In the genomic region with DNA sequence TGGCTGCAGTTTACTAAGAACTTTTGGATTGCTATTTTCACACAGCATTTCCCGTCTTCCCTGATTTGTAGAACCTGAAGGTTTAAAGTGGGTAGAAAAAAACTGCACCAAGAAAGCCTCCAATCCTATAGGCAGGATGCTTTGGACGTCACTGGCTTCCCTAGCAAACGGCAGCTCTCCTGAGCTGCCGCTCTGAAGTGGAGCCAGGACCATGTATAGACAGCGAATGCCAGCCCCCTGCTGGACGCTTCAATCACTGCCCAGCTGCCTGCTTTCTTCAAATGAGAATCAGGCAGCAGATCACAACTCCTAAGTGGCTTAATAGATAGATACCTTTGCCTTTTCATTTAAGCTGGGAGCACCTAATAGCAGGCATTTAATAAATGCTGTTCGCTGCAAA, we compare ENCODE assay signal across 9 mouse cellular contexts. TPM values are rescaled to one million over a fixed set of nuclear protein-coding genes. Genes with fewer than 3 reads are reported as not detected.
DNase-seq lines count a peak whose midpoint lies in the region; ATAC-seq and TF ChIP-seq lines count a peak whose summit lies in the region.
"Had no signal": no experiment of that assay in that cellular context is flagged by ENCODE, and none has a peak within 500 bp of the region (broad histone marks: within the 10 kb centered on the region; RNA-seq: fewer than 3 reads in every experiment).

A gene (minus strand): TSS at position 12 of the 400 bp plus-strand sequence.

- WGBS in embryonic facial prominence, embryonic 11.5 days, result 13% methylated on average over 7 of the region's 7 CpGs
- 21% methylated on average over 7 of the region's 7 CpGs for WGBS in hindbrain, embryonic 14.5 days
- WGBS in lung, embryonic 16.5 days, result 19% methylated on average over 7 of the region's 7 CpGs

- no peaks in the 10 kb centered on the region for H3K9me3 ChIP-seq in ES-Bruce4 (replicated peaks; ENCODE audit: control insufficient read depth, insufficient read depth, low read length, poor library complexity, severe bottlenecking)
- H3K9me3 ChIP-seq in embryonic facial prominence, embryonic 11.5 days (replicated peaks; ENCODE audit: control insufficient read depth, low read length), result no peaks in the 10 kb centered on the region
- H3K9me3 ChIP-seq in hindbrain, embryonic 14.5 days (ENCODE audit: control insufficient read depth, low read length), result no peaks in the 10 kb centered on the region
- H3K9me3 ChIP-seq in lung, embryonic 16.5 days (ENCODE audit: control insufficient read depth, low read length), result no peaks in the 10 kb centered on the region

- H3K4me1 ChIP-seq in ES-Bruce4 (ENCODE audit: control insufficient read depth, insufficient read depth, low read length), result no peaks in the 10 kb centered on the region
- no peaks in the 10 kb centered on the region for H3K4me1 ChIP-seq in embryonic facial prominence, embryonic 11.5 days (ENCODE audit: control insufficient read depth, insufficient read depth, low read length)
- no peaks in the 10 kb centered on the region for H3K4me1 ChIP-seq in hindbrain, embryonic 14.5 days (replicated peaks; ENCODE audit: control insufficient read depth, insufficient read depth, low read length)
- no peaks in the 10 kb centered on the region for H3K4me1 ChIP-seq in lung, embryonic 16.5 days (replicated peaks; ENCODE audit: control insufficient read depth, insufficient read depth, low read length)

- no peak for TF ChIP-seq POLR2A in ES-Bruce4 (IDR thresholded peaks at IDR 0.05; ENCODE audit: insufficient read depth, low read length)

- ATAC-seq in embryonic facial prominence, embryonic 11.5 days (replicated peaks; ENCODE audit: insufficient number of reproducible peaks, low FRiP score, low TSS enrichment, low read depth), result peak; percentile 94
- ATAC-seq in hindbrain, embryonic 14.5 days (ENCODE audit: low FRiP score), result peak; percentile 91
- peak; percentile 94 for ATAC-seq in lung, embryonic 16.5 days (ENCODE audit: low read depth)

- H3K4me3 ChIP-seq in ES-Bruce4 (ENCODE audit: low read depth, low read length), result no peak within 1 kb of the TSS
- H3K4me3 ChIP-seq in embryonic facial prominence, embryonic 11.5 days (ENCODE audit: low read depth, low read length), result no peak within 1 kb of the TSS
- no peak within 1 kb of the TSS for H3K4me3 ChIP-seq in hindbrain, embryonic 14.5 days (replicated peaks; ENCODE audit: low read length)
- H3K4me3 ChIP-seq in lung, embryonic 16.5 days (ENCODE audit: low read length), result no peak within 1 kb of the TSS

- H3K27me3 ChIP-seq in ES-Bruce4 (ENCODE audit: control insufficient read depth, insufficient read depth, low read length, poor library complexity, severe bottlenecking), result no peaks in the 10 kb centered on the region
- no peaks in the 10 kb centered on the region; the same call in 1 of the 2 replicates for H3K27me3 ChIP-seq in embryonic facial prominence, embryonic 11.5 days (ENCODE audit: control insufficient read depth, insufficient read depth, low read length)
- peaks cover 26% of the 10 kb centered on the region for H3K27me3 ChIP-seq in hindbrain, embryonic 14.5 days (ENCODE audit: control insufficient read depth, insufficient read depth, low read length)
- H3K27me3 ChIP-seq in lung, embryonic 16.5 days (ENCODE audit: control insufficient read depth, insufficient read depth, low read depth, low read length), result no peaks in the 10 kb centered on the region; the same call in 1 of the 2 replicates

- peak; percentile 35 for TF ChIP-seq CTCF in ES-Bruce4 (IDR thresholded peaks at IDR 0.05; ENCODE audit: low read depth, low read length)

- peak; percentile 55 to 80 for DNase-seq in adrenal gland, adult (ENCODE audit: inconsistent age in 2 of 2, low spot score in 1 of 2)
- DNase-seq in embryonic facial prominence, embryonic 11.5 days (ENCODE audit: low spot score), result peak; percentile 69
- peak; percentile 72 for DNase-seq in hindbrain, embryonic 14.5 days (ENCODE audit: low spot score)
- DNase-seq in layer of hippocampus, adult 9-10 months (ENCODE audit: low spot score), result peak; percentile 5
- peak; percentile 64 for DNase-seq in retina, postnatal 1 day
- no peak for DNase-seq in gastrocnemius, adult 8-10 months (ENCODE audit: low spot score in 2 of 2)

- no peak within 1 kb of the TSS for H3K4me2 ChIP-seq in embryonic facial prominence, embryonic 11.5 days (ENCODE audit: low read depth, low read length)
- H3K4me2 ChIP-seq in hindbrain, embryonic 14.5 days (replicated peaks), result no peak within 1 kb of the TSS
- no peak within 1 kb of the TSS for H3K4me2 ChIP-seq in lung, embryonic 16.5 days (ENCODE audit: low read depth, low read length)

- no peak within 1 kb of the TSS for H3K27ac ChIP-seq in ES-Bruce4 (ENCODE audit: insufficient read depth, low read length)
- no peak within 1 kb of the TSS for H3K27ac ChIP-seq in embryonic facial prominence, embryonic 11.5 days (replicated peaks; ENCODE audit: low read depth, low read length)
- no peak within 1 kb of the TSS for H3K27ac ChIP-seq in hindbrain, embryonic 14.5 days
- no peak within 1 kb of the TSS for H3K27ac ChIP-seq in lung, embryonic 16.5 days (ENCODE audit: low read length)

- H3K36me3 ChIP-seq in ES-Bruce4 (ENCODE audit: control insufficient read depth, insufficient read depth, low read length, poor library complexity, severe bottlenecking), result no peaks in the 10 kb centered on the region
- H3K36me3 ChIP-seq in embryonic facial prominence, embryonic 11.5 days (replicated peaks; ENCODE audit: control insufficient read depth, insufficient read depth, low read depth, low read length), result no peaks in the 10 kb centered on the region
- no peaks in the 10 kb centered on the region for H3K36me3 ChIP-seq in hindbrain, embryonic 14.5 days (replicated peaks; ENCODE audit: control insufficient read depth, insufficient read depth)
- H3K36me3 ChIP-seq in lung, embryonic 16.5 days (ENCODE audit: control insufficient read depth, insufficient read depth, low read length), result no peaks in the 10 kb centered on the region

- H3K9ac ChIP-seq in ES-Bruce4 (ENCODE audit: low read depth, poor library complexity, severe bottlenecking), result no peak within 1 kb of the TSS
- H3K9ac ChIP-seq in embryonic facial prominence, embryonic 11.5 days (replicated peaks; ENCODE audit: low read length), result no peak within 1 kb of the TSS
- H3K9ac ChIP-seq in hindbrain, embryonic 14.5 days, result no peak within 1 kb of the TSS
- no peak within 1 kb of the TSS for H3K9ac ChIP-seq in lung, embryonic 16.5 days (ENCODE audit: low read length)

- TF ChIP-seq EP300 in ES-Bruce4 (IDR thresholded peaks at IDR 0.05; ENCODE audit: insufficient read depth, low read depth, low read length), result no peak

RNA-seq across cellular contexts. Expression of the gene that starts here (rescaled TPM):
- not detected in 2 replicates for polyA plus RNA-seq in ES-Bruce4 (2011; ENCODE audit: insufficient read depth, insufficient read length, low read depth, missing spikeins)
- 0.14 and 0.18 TPM in 2 replicates for polyA plus RNA-seq in embryonic facial prominence, embryonic 11.5 days (2014; fragmentation: Nextera tagmentation; extraction: Ambion mirVana)
- polyA plus RNA-seq in hindbrain, embryonic 14.5 days (2014; fragmentation: Nextera tagmentation; extraction: Ambion mirVana), result 1.9 and 2.0 TPM in 2 replicates
- 0.39 and 0.53 TPM in 2 replicates for polyA plus RNA-seq in lung, embryonic 16.5 days (2015; fragmentation: Nextera tagmentation; extraction: Ambion mirVana)
- not detected for total RNA-seq in gastrocnemius, adult 8-10 months (2022)
- total RNA-seq: heart, adult 18-20 months had no signal

Comparison
In these comparisons a context has a peak if more than half of its experiments do, and no peak if none do; other contexts are left out.
1. Peak in DNase-seq and ATAC-seq in embryonic facial prominence, embryonic 11.5 days; RNA of the gene not detected or under 1 TPM.
2. Peak in ATAC-seq in lung, embryonic 16.5 days; RNA of the gene not detected or under 1 TPM.
3. DNase-seq: peak in adrenal gland, adult (2 of 2), hindbrain, embryonic 14.5 days (single experiment), layer of hippocampus, adult 9-10 months (single experiment) and retina, postnatal 1 day (single experiment); none in gastrocnemius, adult 8-10 months (0 of 2).
4. Peak in every context shown above with its lines, with median percentiles within 50 percentile points of each other: ATAC-seq.